Mouse (Mus musculus): ENCODE data around the gene Vim.
"Not testable (repeated sequence)": the region's sequence is repeated elsewhere in the genome, so short reads cannot be mapped to it uniquely, and the experiment has no call there.

Vim gene

GRCm38 (mm10) chr2:13570122-13570521 lies 3.6 kb upstream of the Vim start:
- no peak for DNase-seq (ENCODE audit: low read depth)

- no peak for DNase-seq (ENCODE audit: low read depth)
Measured at GRCm38 (mm10) chr2:13572101-13572553, 1.6 kb upstream of the Vim start.

DNA sequence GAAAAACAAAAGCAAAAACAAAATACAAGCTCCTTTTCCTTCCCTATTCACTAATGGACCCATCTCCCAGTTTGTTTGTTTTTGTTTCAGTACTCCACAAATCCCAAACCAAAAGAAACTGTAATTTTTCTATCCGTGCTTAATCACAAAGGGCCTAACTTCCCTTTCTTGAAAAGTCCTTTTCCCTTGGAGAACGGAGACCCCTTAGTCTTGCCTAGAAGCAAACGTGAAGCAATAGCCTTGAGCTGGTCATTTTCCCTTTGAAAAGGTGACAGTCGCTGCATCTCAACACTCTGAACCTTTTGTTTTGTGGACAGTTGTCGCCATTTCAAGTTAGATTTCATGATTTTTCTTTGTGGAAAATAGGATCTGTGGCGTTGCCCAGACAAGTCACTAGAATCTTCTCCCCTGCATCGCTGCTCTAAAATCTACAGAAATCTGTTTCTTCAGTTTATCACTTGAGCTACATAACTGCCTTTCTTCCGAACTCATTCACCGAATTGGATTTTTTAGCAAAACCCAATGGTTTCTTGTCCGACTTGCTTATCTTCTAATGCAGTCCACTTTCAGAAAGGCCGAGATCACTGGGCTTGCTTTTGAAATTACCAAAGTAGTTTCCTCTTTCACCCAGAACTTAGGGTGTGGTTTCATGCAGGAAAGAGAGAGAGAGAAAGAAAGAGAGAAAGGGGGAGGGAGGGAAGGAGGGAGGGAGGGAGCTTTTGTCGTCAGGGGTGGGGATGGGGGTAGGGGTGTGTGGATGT lies 900 bp upstream of the Vim start:
- no peak for DNase-seq (ENCODE audit: low read depth)

DNA sequence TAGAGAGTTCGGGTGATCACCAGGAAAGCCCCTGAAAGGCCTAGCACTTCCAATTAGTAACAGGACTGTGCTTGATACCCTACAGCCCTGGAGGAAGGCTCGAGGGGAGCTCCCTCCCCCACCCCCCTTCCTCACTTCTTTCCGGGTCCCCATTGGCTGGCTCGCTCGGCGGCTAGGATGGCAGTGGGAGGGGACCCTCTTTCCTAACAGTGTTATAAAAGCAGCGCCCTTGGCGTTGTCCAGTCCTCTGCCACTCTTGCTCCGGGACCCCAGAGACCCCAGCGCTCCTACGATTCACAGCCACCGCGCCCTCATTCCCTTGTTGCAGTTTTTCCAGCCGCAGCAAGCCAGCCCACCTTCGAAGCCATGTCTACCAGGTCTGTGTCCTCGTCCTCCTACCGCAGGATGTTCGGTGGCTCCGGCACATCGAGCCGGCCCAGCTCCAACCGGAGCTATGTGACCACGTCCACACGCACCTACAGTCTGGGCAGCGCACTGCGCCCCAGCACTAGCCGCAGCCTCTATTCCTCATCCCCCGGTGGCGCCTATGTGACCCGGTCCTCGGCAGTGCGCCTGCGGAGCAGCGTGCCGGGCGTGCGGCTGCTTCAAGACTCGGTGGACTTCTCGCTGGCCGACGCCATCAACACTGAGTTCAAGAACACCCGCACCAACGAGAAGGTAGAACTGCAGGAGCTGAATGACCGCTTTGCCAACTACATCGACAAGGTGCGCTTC lies 506 bp downstream of the Vim start:
- peak; percentile 78 for DNase-seq (ENCODE audit: low read depth)

GRCm38 (mm10) chr2:13574801-13575150 lies 1.0 kb downstream of the Vim start:
- no peak for DNase-seq (ENCODE audit: low read depth)

DNA sequence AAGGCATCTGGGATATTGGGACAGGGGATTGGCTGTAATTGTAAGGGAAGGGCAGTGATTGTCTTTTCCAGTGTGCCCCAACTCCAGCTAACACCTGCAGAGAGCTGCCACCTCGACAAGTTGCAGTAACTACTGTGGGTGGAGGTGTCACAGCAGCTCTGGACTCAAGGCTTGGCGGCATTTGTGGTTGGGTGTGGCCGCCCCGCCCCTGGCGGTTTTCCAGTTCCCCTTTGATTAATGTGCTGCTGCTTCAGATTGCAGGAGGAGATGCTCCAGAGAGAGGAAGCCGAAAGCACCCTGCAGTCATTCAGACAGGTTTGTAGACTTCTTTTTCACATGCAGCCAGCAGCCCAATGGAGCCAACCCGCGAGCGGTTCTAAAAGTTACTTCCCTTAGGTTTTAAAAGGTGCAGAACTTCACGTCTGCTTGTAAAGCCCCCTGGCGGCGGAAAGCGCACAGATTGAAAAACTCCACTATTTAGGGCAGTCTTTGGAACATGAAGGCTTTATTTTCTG lies 1.6 kb downstream of the Vim start:
- DNase-seq (ENCODE audit: low read depth): no peak

DNA sequence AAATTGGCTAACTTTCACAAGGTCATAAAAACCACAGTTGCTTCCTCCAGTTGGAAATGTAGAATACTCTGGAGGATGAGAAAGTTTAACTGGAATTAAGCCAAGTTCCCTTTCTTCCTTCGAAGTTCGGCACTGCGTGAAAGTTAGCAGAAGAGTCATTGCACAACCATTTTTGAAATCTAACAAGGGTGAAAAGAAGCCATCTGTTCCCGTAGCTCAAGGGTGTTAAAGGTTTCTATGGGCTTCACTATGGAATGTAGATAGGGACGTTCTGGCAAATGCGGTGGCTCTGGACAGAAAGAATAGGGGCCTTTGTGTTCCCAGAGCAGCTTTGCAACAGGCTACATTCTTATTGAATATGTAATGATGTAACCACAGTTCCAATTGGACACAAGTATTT lies 2.2 kb downstream of the Vim start:
- no peak for DNase-seq (ENCODE audit: low read depth)

GRCm38 (mm10) chr2:13577399-13577798 lies 3.7 kb downstream of the Vim start:
- DNase-seq (ENCODE audit: low read depth): no peak

DNA sequence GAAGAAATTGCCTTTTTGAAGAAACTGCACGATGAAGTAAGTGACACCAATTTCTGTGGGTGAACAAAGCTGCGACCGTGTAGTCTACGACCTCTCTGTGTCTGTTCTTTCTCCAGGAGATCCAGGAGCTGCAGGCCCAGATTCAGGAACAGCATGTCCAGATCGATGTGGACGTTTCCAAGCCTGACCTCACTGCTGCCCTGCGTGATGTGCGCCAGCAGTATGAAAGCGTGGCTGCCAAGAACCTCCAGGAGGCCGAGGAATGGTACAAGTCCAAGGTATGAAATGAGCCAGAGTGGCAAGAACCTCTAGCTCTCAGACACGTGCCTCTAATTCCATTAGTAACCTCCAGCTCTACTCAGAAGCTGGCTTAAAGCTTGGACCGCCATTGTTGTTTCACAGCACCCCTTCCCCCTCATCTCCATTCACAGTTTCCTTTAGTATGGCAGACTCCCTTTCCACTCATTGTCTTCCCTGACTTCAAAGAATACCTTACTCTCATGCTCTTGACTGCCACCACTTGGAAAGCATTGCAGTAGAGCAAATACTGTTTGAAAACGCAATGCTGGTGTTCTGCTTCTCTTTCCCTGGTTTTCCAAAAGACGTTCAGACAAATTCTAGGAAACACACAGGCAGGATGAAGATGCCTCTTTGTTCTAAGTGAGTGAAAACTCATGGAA lies 4.9 kb downstream of the Vim start:
- no peak for DNase-seq (ENCODE audit: low read depth)

DNA sequence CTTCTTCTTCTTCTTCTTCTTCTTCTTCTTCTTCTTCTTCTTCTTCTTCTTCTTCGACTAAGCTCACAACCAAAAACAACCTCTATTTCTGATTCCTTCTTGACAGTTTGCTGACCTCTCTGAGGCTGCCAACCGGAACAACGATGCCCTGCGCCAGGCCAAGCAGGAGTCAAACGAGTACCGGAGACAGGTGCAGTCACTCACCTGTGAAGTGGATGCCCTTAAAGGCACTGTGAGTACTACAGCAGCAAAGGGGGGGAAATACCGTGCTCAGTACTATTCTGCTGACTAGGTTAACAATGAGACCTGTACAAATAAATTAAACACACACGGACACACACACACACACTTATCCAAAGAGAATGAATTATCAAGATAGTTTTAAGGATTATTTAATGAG lies 5.6 kb downstream of the Vim start:
- no peak for DNase-seq (ENCODE audit: low read depth)

DNA sequence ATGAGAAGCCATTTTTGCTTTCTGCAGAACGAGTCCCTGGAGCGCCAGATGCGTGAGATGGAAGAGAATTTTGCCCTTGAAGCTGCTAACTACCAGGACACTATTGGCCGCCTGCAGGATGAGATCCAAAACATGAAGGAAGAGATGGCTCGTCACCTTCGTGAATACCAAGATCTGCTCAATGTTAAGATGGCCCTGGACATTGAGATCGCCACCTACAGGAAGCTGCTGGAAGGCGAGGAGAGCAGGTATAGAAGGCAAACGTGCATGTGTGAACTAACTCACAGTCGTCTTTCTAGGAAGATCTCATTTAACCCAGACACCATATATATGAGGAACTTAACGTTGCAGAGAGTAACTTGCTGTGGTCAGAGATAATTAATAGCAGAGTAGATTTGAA lies 6.3 kb downstream of the Vim start:
- DNase-seq (ENCODE audit: low read depth): no peak

GRCm38 (mm10) chr2:13582184-13582583 lies 8.5 kb downstream of the Vim start:
- DNase-seq (ENCODE audit: low read depth): no peak

- not testable (repeated sequence) for DNase-seq (ENCODE audit: low read depth)
Measured at GRCm38 (mm10) chr2:13583746-13584145, 10.0 kb downstream of the Vim start.

- no peak for DNase-seq (ENCODE audit: low read depth)
Measured at GRCm38 (mm10) chr2:13593328-13593727, 19.6 kb downstream of the Vim start.

GRCm38 (mm10) chr2:13596965-13597656 lies 23.4 kb downstream of the Vim start:
- DNase-seq (ENCODE audit: low read depth): no peak

DNA sequence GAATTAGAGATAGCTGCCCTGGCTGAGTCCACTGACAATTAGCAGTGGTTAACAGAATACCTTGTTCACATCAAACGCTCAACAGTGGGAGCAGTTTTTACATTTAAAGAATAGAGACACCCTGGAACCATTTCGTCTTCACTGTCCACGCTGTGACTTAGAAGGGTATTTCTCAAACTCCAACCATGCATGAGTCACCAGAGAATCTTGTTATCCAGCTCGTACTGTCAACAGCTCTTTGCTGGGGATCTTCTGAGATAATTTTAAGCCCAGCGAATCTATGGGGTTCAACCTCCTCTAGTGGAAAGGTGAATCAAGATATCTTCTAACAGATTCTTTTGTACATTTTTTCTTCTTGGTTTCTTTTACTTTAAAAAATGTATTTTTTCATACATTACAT lies 24.4 kb downstream of the Vim start:
- no peak for DNase-seq (ENCODE audit: low read depth)

- DNase-seq (ENCODE audit: low read depth): no peak
Measured at GRCm38 (mm10) chr2:13603093-13603492, 29.4 kb downstream of the Vim start.

- DNase-seq (ENCODE audit: low read depth): not testable (repeated sequence)
Measured at GRCm38 (mm10) chr2:13603636-13604035, 29.9 kb downstream of the Vim start.

- DNase-seq (ENCODE audit: low read depth): no peak
Measured at GRCm38 (mm10) chr2:13630136-13630832, 56.6 kb downstream of the Vim start.
